Mouse (Mus musculus): ENCODE results near the gene Ssx2ip.

The Ssx2ip gene

GRCm38 (mm10) chr3:146404311-146405201, at the start of gene Ssx2ip:
TSS of gene Ssx2ip (plus strand) at chr3:146404642.
- peak; percentile 89 to 96 for DNase-seq (ENCODE audit: low spot score in 2 of 2)

GRCm38 (mm10) chr3:146355146-146355545, 49.3 kb upstream of the Ssx2ip start:
- DNase-seq (ENCODE audit: low spot score in 2 of 2): no peak

GRCm38 (mm10) chr3:146365471-146365870, 39.0 kb upstream of the Ssx2ip start:
- no peak for DNase-seq (ENCODE audit: low spot score in 2 of 2)

GRCm38 (mm10) chr3:146367058-146367457, 37.4 kb upstream of the Ssx2ip start:
- DNase-seq (ENCODE audit: low spot score in 2 of 2): no peak

GRCm38 (mm10) chr3:146370553-146371095, 33.8 kb upstream of the Ssx2ip start:
- DNase-seq (ENCODE audit: low spot score in 2 of 2): no peak

- no peak for DNase-seq (ENCODE audit: low spot score in 2 of 2)
These were observed 33.2 kb upstream of the Ssx2ip start for GRCm38 (mm10) chr3:146371201-146371600.

- DNase-seq (ENCODE audit: low spot score in 2 of 2): no peak
These were observed 29.8 kb upstream of the Ssx2ip start for GRCm38 (mm10) chr3:146374596-146375175.

GRCm38 (mm10) chr3:146375224-146375657, 29.2 kb upstream of the Ssx2ip start:
- no peak for DNase-seq (ENCODE audit: low spot score in 2 of 2)

- DNase-seq (ENCODE audit: low spot score in 2 of 2): no peak
These were observed 27.9 kb upstream of the Ssx2ip start for GRCm38 (mm10) chr3:146376337-146377130.

- no peak for DNase-seq (ENCODE audit: low spot score in 2 of 2)
These were observed 27.2 kb upstream of the Ssx2ip start for GRCm38 (mm10) chr3:146377216-146377615.

GRCm38 (mm10) chr3:146378753-146379152, 25.7 kb upstream of the Ssx2ip start:
- DNase-seq (ENCODE audit: low spot score in 2 of 2): no peak

GRCm38 (mm10) chr3:146379740-146380466, 24.5 kb upstream of the Ssx2ip start:
- DNase-seq (ENCODE audit: low spot score in 2 of 2): no peak

- no peak for DNase-seq (ENCODE audit: low spot score in 2 of 2)
These were observed 23.6 kb upstream of the Ssx2ip start for GRCm38 (mm10) chr3:146380874-146381273.

- no peak for DNase-seq (ENCODE audit: low spot score in 2 of 2)
These were observed 23.0 kb upstream of the Ssx2ip start for GRCm38 (mm10) chr3:146381471-146381870.

- no peak for DNase-seq (ENCODE audit: low spot score in 2 of 2)
These were observed 17.6 kb upstream of the Ssx2ip start for GRCm38 (mm10) chr3:146386800-146387199.

GRCm38 (mm10) chr3:146392656-146393321, 11.7 kb upstream of the Ssx2ip start:
- DNase-seq (ENCODE audit: low spot score in 2 of 2): no peak

GRCm38 (mm10) chr3:146393641-146394100, 10.8 kb upstream of the Ssx2ip start:
- DNase-seq (ENCODE audit: low spot score in 2 of 2): no peak

GRCm38 (mm10) chr3:146396256-146396655, 8.2 kb upstream of the Ssx2ip start:
- no peak for DNase-seq (ENCODE audit: low spot score in 2 of 2)

- DNase-seq (ENCODE audit: low spot score in 2 of 2): no peak
These were observed 7.5 kb upstream of the Ssx2ip start for GRCm38 (mm10) chr3:146396934-146397333.

GRCm38 (mm10) chr3:146397847-146398246, 6.6 kb upstream of the Ssx2ip start:
- no peak for DNase-seq (ENCODE audit: low spot score in 2 of 2)

- DNase-seq (ENCODE audit: low spot score in 2 of 2): no peak
These were observed 5.2 kb upstream of the Ssx2ip start for GRCm38 (mm10) chr3:146399203-146399602.
